Mouse (Mus musculus): Measurements from ENCODE around the gene Bid.

DNA sequence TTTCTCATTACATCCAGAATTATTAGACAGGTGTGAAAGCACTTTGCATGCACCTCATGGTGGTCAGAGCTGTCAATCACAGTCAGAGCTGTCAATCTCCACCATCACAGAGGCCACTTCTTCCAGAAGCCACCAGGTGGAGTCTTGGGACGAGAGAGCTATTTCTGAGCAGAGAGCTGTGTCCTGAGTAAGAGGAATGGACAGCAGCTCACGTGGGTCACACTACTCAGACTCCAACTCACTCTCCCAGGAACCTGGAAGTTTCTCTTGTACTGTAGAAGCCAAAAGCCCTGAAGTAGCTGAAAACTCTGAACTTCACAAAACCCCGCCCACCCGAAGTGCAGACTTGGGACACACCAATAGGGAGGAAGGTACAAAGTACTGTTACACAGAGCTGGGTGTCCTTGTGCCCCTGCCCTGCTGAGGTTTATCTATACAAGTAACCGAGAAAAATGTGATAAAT, 13.2 kb downstream of the Bid start:
- TF ChIP-seq EP300 (IDR thresholded peaks at IDR 0.05; ENCODE audit: low read depth) = no peak
- TF ChIP-seq CTCF (IDR thresholded peaks at IDR 0.05; ENCODE audit: low read depth) = peak; percentile 83

Measured in liver, embryonic 14.5 days (tissue).